Mouse (Mus musculus): ENCODE results near the gene Bbc3. TPM values are rescaled to one million over a fixed set of nuclear protein-coding genes. Genes with fewer than 3 reads are reported as not detected.

The Bbc3 gene
- polyA plus RNA-seq, 1 experiment from 2014 or later, result 9.3 TPM

- no peak for ATAC-seq (ENCODE audit: insufficient number of reproducible peaks, insufficient read depth, low FRiP score, low TSS enrichment, low read depth)
- no peaks in the 10 kb centered on the region for H3K36me3 ChIP-seq
- peaks cover 29% of the 10 kb centered on the region for H3K27me3 ChIP-seq
- peak overlapping the region; percentile 99 for H3K4me2 ChIP-seq
- 0 out of 2 replicates have a peak overlapping the region, but pooled peaks have one; percentile 41 for H3K27ac ChIP-seq
- peaks cover 61% of the 10 kb centered on the region for H3K4me1 ChIP-seq (replicated peaks)
- WGBS, result under 1% methylated on average over 39 of the region's 56 CpGs
- H3K9me3 ChIP-seq, result no peaks in the 10 kb centered on the region
- peak overlapping the region; percentile 53 for H3K9ac ChIP-seq (replicated peaks)
- H3K4me3 ChIP-seq (replicated peaks), result peak overlapping the region; percentile 69
Measured at GRCm38 (mm10) chr7:16310020-16310520, 1.9 kb downstream of the Bbc3 start.

DNA sequence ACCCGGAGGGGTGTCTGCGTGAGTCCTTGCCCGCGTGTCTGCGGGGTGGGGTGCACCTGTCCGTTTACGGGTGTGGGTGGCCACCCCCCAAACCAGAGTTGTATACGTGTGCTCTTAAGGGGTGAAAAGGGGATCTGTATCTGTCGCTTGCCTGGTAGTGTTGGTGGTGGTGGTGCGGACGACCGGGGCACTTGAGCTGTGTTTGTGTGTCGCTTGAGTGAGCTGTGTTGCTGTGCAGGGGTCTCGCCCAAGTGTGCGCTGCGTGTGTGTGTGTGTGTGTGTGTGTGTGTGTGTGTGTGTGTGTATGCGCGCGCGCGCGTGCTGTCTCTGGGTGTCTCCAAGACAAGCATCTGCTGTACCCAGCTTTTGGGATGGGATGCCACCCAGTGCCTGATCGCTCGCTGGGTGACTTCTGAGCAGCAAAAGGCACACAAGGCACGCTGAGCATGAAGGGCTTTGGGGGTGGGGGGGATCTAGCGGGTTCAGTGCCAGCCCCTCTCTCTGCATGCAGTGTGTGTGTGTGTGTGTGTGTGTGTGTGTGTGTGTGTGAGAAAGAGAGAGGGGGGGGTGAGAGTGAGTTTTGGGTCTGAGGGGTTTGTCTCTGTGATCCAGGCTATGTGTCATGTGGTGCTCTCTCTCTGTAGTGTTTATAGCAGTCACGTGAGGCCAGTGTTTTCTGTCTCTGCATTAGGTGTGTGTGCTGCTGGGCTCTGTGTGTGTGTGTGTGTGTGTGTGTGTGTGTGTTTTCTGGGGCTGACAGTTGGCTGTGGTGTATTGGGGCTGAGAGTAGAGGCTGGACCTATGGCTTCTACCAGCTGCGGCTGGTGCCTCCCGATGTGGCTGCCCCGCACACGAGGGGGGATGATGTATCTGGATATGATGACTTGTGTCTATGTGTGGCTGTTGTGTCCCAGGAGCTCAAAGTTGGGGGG lies 2.6 kb downstream of the Bbc3 start:
- Histone ChIP-seq H3K36me3 (no peaks in the 10 kb centered on the region), H3K4me3 (replicated peaks) (peak overlapping the region; percentile 69), H3K9me3 (no peaks in the 10 kb centered on the region), H3K4me2 (peak overlapping the region; percentile 99), H3K27me3 (peaks cover 29% of the 10 kb centered on the region), H3K4me1 (replicated peaks) (peaks cover 61% of the 10 kb centered on the region), H3K9ac (replicated peaks) (peak overlapping the region; percentile 83), H3K27ac (0 out of 2 replicates have a peak overlapping the region, but pooled peaks have one; percentile 29)
- no peak for ATAC-seq (ENCODE audit: insufficient number of reproducible peaks, insufficient read depth, low FRiP score, low TSS enrichment, low read depth)
- 2% methylated on average over 31 of the region's 31 CpGs for WGBS

DNA sequence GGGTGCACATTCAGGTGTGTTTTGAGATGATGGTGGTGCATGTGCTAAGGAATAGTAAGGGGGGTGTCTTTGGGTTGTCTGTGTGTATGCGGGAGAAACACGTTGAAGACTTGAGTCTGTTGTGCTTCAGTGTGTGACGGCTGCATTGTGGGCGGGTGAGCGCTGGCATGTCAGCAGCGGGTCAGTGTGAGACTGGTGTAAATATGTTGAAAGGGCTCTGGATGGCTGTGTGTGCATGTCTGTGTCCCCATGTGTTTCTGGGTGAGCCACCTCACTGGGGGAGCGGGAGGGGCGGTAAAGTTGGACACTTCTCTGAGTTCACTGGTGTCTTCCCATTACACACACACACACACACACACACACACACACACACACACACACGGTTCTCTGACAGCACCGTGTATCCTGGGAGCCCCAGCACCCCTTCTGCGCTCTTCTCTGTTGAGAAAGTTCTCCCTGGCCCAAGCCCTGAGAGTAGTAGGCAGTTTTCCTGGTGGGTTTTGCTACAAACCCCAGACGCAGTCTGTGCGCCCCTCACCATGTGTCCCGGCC lies 3.3 kb downstream of the Bbc3 start:
- WGBS, result 1% methylated on average over 14 of the region's 14 CpGs
- Histone ChIP-seq H3K36me3 (no peaks in the 10 kb centered on the region), H3K27me3 (peaks cover 29% of the 10 kb centered on the region), H3K27ac (peak overlapping the region; percentile 92), H3K9ac (replicated peaks) (peak overlapping the region; percentile 83), H3K4me1 (replicated peaks) (peaks cover 61% of the 10 kb centered on the region), H3K9me3 (no peaks in the 10 kb centered on the region), H3K4me2 (peak overlapping the region; percentile 99), H3K4me3 (replicated peaks) (peak overlapping the region; percentile 69)
- ATAC-seq (ENCODE audit: insufficient number of reproducible peaks, insufficient read depth, low FRiP score, low TSS enrichment, low read depth), result no peak

GRCm38 (mm10) chr7:16312011-16312671 lies 3.9 kb downstream of the Bbc3 start:
- WGBS, result under 1% methylated on average over 49 of the region's 49 CpGs
- H3K4me3 ChIP-seq (replicated peaks), result peak overlapping the region; percentile 69
- H3K4me2 ChIP-seq, result peak overlapping the region; percentile 99
- H3K4me1 ChIP-seq (replicated peaks), result peaks cover 61% of the 10 kb centered on the region
- no peaks in the 10 kb centered on the region for H3K36me3 ChIP-seq
- no peak for ATAC-seq (ENCODE audit: insufficient number of reproducible peaks, insufficient read depth, low FRiP score, low TSS enrichment, low read depth)
- peaks cover 29% of the 10 kb centered on the region for H3K27me3 ChIP-seq
- H3K9me3 ChIP-seq, result no peaks in the 10 kb centered on the region
- H3K27ac ChIP-seq, result peak overlapping the region; percentile 92
- H3K9ac ChIP-seq (replicated peaks), result peak overlapping the region; percentile 83

GRCm38 (mm10) chr7:16312672-16313311 lies 4.6 kb downstream of the Bbc3 start:
- Histone ChIP-seq H3K27ac (peak overlapping the region; percentile 92), H3K4me2 (peak overlapping the region; percentile 99), H3K4me3 (replicated peaks) (peak overlapping the region; percentile 69), H3K9me3 (no peaks in the 10 kb centered on the region), H3K27me3 (peaks cover 29% of the 10 kb centered on the region), H3K9ac (replicated peaks) (peak overlapping the region; percentile 83), H3K36me3 (peaks cover 6% of the 10 kb centered on the region; the same call in 1 of the 2 replicates), H3K4me1 (replicated peaks) (peaks cover 61% of the 10 kb centered on the region)
- ATAC-seq (ENCODE audit: insufficient number of reproducible peaks, insufficient read depth, low FRiP score, low TSS enrichment, low read depth), result no peak
- 1% methylated on average over 12 of the region's 12 CpGs for WGBS

- Histone ChIP-seq H3K9me3 (no peaks in the 10 kb centered on the region), H3K4me3 (replicated peaks) (peak overlapping the region; percentile 69), H3K27ac (peak overlapping the region; percentile 92), H3K4me2 (peak overlapping the region; percentile 99), H3K27me3 (peaks cover 29% of the 10 kb centered on the region), H3K4me1 (replicated peaks) (peaks cover 58% of the 10 kb centered on the region), H3K36me3 (peaks cover 12% of the 10 kb centered on the region), H3K9ac (replicated peaks) (peak overlapping the region; percentile 74)
- peak; percentile 61 for ATAC-seq (ENCODE audit: insufficient number of reproducible peaks, insufficient read depth, low FRiP score, low TSS enrichment, low read depth)
- under 1% methylated on average over 63 of the region's 66 CpGs for WGBS
Measured at GRCm38 (mm10) chr7:16313481-16314220, 5.5 kb downstream of the Bbc3 start.

DNA sequence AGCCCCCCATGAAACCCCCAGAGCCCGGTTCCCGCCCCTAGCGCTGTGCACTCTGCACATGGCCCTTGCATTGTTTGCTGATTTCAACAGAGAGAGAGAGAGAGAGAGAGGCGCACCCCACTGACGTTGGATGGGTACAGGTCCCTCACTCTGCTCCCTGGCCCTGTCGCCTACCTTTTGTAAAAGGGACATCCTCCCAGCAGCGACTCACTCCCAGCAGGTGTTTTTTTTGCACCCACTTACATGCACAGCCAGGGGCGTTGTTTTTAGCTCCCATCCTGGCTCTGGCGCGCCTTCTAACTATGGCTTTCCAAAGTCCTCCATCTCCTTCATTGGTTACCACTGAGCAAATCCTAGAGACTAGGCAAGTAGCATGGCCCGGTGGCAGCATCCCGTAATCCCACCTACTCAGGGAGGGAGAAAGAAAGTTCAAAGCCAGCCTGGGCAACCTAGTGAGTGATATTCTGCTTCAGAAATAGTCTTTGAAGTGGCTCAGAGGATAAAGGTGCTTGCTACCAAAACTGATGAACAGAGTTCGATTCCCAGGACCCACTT lies 6.1 kb downstream of the Bbc3 start:
- peak overlapping the region; percentile 74 for H3K9ac ChIP-seq (replicated peaks)
- H3K4me1 ChIP-seq (replicated peaks), result peaks cover 52% of the 10 kb centered on the region
- H3K27me3 ChIP-seq, result peaks cover 29% of the 10 kb centered on the region
- H3K36me3 ChIP-seq, result peaks cover 12% of the 10 kb centered on the region
- peak overlapping the region; percentile 69 for H3K4me3 ChIP-seq (replicated peaks)
- peak overlapping the region; percentile 99 for H3K4me2 ChIP-seq
- ATAC-seq (ENCODE audit: insufficient number of reproducible peaks, insufficient read depth, low FRiP score, low TSS enrichment, low read depth), result peak; percentile 29
- 9% methylated on average over 13 of the region's 13 CpGs for WGBS
- H3K27ac ChIP-seq, result peak overlapping the region; percentile 92
- no peaks in the 10 kb centered on the region for H3K9me3 ChIP-seq

DNA sequence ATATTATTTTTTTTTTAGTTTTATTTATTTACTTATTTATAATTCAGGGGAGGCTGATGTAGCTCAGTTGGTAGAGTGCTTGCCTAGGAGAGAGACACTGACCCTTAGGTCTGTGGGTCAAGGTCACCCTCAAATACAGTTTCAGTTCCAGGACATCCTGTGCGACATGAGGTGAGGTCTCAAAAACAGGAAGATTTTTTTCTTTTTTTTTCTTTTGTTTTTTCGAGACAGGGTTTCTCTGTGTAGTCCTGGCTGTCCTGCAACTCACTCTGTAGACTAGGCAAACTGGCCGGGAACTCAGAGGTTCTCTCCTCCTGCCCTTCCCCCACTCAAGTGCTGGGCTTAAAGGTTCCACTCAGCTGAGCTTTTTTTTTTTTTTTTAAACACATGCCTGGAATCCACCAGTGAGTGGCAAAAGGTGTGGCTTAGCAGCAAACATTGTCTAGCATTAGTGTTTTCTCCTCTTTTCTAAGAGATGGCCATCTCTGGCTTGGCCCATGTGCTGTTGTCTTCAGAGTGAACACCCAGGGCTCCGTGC lies 7.1 kb downstream of the Bbc3 start:
- Histone ChIP-seq H3K9me3 (no peaks in the 10 kb centered on the region), H3K9ac (replicated peaks) (no peak overlapping the region), H3K27ac (no peak overlapping the region), H3K4me3 (replicated peaks) (no peak overlapping the region), H3K36me3 (peaks cover 12% of the 10 kb centered on the region), H3K27me3 (peaks cover 22% of the 10 kb centered on the region), H3K4me2 (no peak overlapping the region), H3K4me1 (replicated peaks) (peaks cover 43% of the 10 kb centered on the region)
- WGBS, result 67% methylated on average over 4 of the region's 4 CpGs
- ATAC-seq (ENCODE audit: insufficient number of reproducible peaks, insufficient read depth, low FRiP score, low TSS enrichment, low read depth), result no peak

DNA sequence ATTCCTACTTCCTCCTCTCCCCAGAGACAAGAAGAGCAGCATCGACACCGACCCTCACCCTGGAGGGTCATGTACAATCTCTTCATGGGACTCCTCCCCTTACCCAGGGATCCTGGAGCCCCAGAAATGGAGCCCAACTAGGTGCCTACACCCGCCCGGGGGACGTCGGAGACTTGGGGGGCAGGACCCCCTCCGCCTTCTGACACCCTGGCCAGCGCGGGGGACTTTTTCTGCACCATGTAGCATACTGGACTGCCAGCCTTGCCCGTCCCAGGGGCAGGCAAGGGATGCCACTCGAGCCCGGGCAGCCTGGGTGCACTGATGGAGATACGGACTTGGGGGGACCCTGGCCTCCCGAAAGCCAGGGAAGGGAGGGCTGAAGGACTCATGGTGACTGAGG lies 8.9 kb downstream of the Bbc3 start:
- Histone ChIP-seq H3K4me1 (replicated peaks) (peaks cover 25% of the 10 kb centered on the region), H3K9ac (replicated peaks) (no peak overlapping the region), H3K36me3 (peaks cover 12% of the 10 kb centered on the region), H3K9me3 (no peaks in the 10 kb centered on the region), H3K4me2 (no peak overlapping the region), H3K27me3 (peaks cover 4% of the 10 kb centered on the region; the same call in 1 of the 2 replicates), H3K4me3 (replicated peaks) (no peak overlapping the region), H3K27ac (no peak overlapping the region)
- 77% methylated on average over 14 of the region's 14 CpGs for WGBS
- no peak for ATAC-seq (ENCODE audit: insufficient number of reproducible peaks, insufficient read depth, low FRiP score, low TSS enrichment, low read depth)

DNA sequence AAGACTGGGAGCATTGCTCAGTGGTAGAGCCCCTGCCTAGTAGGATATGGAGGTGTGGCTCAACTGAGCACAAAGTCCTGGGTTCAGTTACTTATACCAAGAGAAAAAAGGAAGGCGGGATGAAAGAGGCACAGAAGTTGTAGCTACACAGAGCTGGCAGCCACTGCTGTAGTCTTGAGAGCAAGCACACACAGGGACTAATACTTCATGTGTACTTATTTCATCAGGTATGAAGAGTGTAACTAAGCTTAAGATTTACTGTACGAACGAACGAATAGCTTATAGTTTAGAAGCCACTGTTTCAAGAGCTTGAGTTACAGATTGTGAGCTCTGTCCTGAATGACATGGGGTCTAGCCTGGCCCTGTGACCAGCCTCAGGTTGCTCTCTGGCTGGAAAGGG lies 11.0 kb downstream of the Bbc3 start:
- Histone ChIP-seq H3K27me3 (no peaks in the 10 kb centered on the region), H3K9me3 (no peaks in the 10 kb centered on the region), H3K4me3 (replicated peaks) (no peak overlapping the region), H3K9ac (replicated peaks) (no peak overlapping the region), H3K4me1 (replicated peaks) (peaks cover 6% of the 10 kb centered on the region), H3K4me2 (no peak overlapping the region), H3K36me3 (peaks cover 23% of the 10 kb centered on the region), H3K27ac (no peak overlapping the region)
- no peak for ATAC-seq (ENCODE audit: insufficient number of reproducible peaks, insufficient read depth, low FRiP score, low TSS enrichment, low read depth)
- WGBS, result 92% methylated on average over 4 of the region's 4 CpGs

All from limb, embryonic 12.5 days (tissue).